Mouse (Mus musculus) heart, embryonic 13.5 days (tissue): ENCODE results near the gene Mslnl. TPM values are rescaled to one million over a fixed set of nuclear protein-coding genes. Genes with fewer than 3 reads are reported as not detected.
A peak's percentile ranks its signal among the peaks of the same experiment; 100 is the strongest.

Experiments
- ATAC-seq: fragments of 200-750 bp; cut with Nextera tagmentation; 2 replicates; pipeline ENCODE4 v1.8.0; 2017; ENCODE audit warnings: moderate TSS enrichment; ENCODE audit not compliant: insufficient number of reproducible peaks, low FRiP score, low TSS enrichment; ENCODE audit errors: extremely low read depth
- H3K27ac ChIP-seq: fragments of 300-500 bp; sonication (generic); replicated peaks from 2 replicates; pipeline ENCODE4 v1.5.1; 2015; ENCODE audit warnings: moderate library complexity, mild to moderate bottlenecking, inconsistent platforms
- H3K27me3 ChIP-seq: fragments of 300-500 bp; sonication (generic); replicated peaks from 2 replicates; pipeline ENCODE4 v1.6.1; 2015; ENCODE audit warnings: mild to moderate bottlenecking, inconsistent platforms
- H3K36me3 ChIP-seq: fragments of 300-500 bp; sonication (generic); 2 replicates; pipeline ENCODE4 v1.6.1; 2015; ENCODE audit warnings: mild to moderate bottlenecking, inconsistent platforms
- H3K4me1 ChIP-seq: fragments of 300-500 bp; sonication (generic); 2 replicates; pipeline ENCODE4 v1.6.1; 2015; ENCODE audit warnings: inconsistent platforms
- H3K4me2 ChIP-seq: fragments of 300-500 bp; sonication (generic); 2 replicates; pipeline ENCODE4 v1.6.1; 2015; ENCODE audit warnings: inconsistent platforms, mild to moderate bottlenecking, moderate library complexity
- H3K4me3 ChIP-seq: fragments of 300-500 bp; sonication (generic); 2 replicates; pipeline ENCODE4 v1.5.1; 2015; ENCODE audit warnings: moderate library complexity, mild to moderate bottlenecking, inconsistent platforms
- H3K9ac ChIP-seq: fragments of 300-500 bp; sonication (generic); 2 replicates; pipeline ENCODE4 v1.6.1; 2015; ENCODE audit warnings: inconsistent platforms, mild to moderate bottlenecking, moderate library complexity
- H3K9me3 ChIP-seq: fragments of 300-500 bp; sonication (generic); 2 replicates; pipeline ENCODE4 v1.6.1; 2016; ENCODE audit warnings: inconsistent platforms
- WGBS: fragments of 180-500 bp; shearing (Covaris S2); methylation state at CpG from one replicate; pipeline ENCODE4 v1.1.7; 2015; ENCODE audit warnings: mixed read lengths; 5-methylcytosine and 5-hydroxymethylcytosine counted together
- polyA plus RNA-seq: library from polyadenylated mRNA; unstranded; fragments of >200 nt; fragmentation: Nextera tagmentation; extraction: Ambion mirVana; gene quantifications from 2 replicates; pipeline ENCODE4 v1.2.1, GENCODE M21; 2015

The Mslnl gene
- polyA plus RNA-seq, 1 experiment from 2014 or later = not detected

DNA sequence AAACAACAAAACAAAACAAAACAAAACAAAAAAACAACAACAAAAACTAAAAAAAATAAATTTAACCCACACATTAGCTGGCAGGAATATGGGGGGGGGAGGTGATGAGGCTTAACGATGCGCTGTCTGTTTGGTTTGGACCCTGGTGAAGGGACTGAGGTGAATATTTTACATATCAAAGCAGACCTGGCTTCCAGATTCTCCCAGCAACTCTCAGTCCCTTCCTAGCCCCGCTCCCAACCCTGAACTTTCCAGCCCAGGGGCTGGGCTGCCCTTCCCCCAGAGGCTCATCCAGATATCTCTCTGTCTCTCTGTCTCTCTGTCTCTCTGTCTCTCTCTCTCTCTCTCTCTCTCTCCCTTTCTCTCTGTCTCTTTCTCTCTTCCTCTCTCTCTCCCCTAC lies 26.7 kb downstream of the Mslnl start:
- Histone ChIP-seq H3K27me3 (peaks cover 36% of the 10 kb centered on the region), H3K4me1 (no peaks in the 10 kb centered on the region), H3K9ac (no peak overlapping the region), H3K36me3 (no peaks in the 10 kb centered on the region), H3K4me2 (no peak overlapping the region), H3K4me3 (no peak overlapping the region), H3K27ac (no peak overlapping the region), H3K9me3 (no peaks in the 10 kb centered on the region)
- WGBS = 33% methylated on average over 3 of the region's 3 CpGs
- no peak for ATAC-seq

DNA sequence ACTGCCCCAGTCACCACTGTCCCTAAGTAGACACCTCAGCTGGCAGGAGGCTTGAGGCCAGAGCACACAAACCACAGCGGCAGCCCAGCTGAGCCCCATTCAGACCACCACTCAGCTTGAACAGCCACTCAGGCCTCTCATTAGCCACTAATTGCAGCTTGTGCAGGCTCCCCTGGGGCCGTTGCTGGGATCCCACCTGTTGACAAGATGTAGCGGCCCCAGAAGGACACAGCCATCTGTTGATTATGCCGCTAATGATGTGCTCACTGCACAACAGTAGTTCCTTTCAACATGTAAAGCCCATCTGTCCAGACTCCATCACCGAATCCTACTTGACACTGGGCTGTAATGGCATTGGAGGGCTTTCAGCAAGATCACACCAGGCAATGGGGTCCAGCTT lies 30.0 kb downstream of the Mslnl start:
- Histone ChIP-seq H3K4me3 (no peak overlapping the region), H3K27me3 (peaks cover 39% of the 10 kb centered on the region), H3K9ac (no peak overlapping the region), H3K36me3 (no peaks in the 10 kb centered on the region), H3K27ac (no peak overlapping the region), H3K4me2 (no peak overlapping the region), H3K9me3 (no peaks in the 10 kb centered on the region), H3K4me1 (no peaks in the 10 kb centered on the region)
- no peak for ATAC-seq
- WGBS = 55% methylated on average over 5 of the region's 5 CpGs

DNA sequence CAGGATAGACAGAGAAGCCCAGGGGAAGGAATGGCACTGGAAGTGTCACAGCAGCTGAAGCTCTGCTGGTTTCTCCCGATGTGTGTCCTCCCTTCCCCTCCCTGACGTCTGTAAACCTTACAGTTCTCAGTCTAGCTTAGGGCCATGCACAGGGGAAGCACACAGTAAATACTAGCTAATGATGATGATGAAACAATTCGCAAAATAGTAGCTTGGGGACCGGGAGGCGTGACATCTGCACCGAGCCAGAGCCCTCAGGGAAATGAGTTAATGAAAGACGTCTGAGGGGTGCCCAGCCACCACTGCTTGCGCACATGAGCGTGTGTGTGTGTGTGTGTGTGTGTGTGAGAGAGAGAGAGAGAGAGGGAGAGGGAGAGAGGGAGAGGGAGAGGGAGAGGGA lies 33.5 kb downstream of the Mslnl start:
- Histone ChIP-seq H3K4me2 (no peak overlapping the region), H3K9me3 (no peaks in the 10 kb centered on the region), H3K36me3 (no peaks in the 10 kb centered on the region), H3K27ac (no peak overlapping the region), H3K4me1 (peaks cover 7% of the 10 kb centered on the region), H3K9ac (no peak overlapping the region), H3K4me3 (no peak overlapping the region), H3K27me3 (peaks cover 39% of the 10 kb centered on the region)
- 47% methylated on average over 9 of the region's 9 CpGs for WGBS
- ATAC-seq = no peak

DNA sequence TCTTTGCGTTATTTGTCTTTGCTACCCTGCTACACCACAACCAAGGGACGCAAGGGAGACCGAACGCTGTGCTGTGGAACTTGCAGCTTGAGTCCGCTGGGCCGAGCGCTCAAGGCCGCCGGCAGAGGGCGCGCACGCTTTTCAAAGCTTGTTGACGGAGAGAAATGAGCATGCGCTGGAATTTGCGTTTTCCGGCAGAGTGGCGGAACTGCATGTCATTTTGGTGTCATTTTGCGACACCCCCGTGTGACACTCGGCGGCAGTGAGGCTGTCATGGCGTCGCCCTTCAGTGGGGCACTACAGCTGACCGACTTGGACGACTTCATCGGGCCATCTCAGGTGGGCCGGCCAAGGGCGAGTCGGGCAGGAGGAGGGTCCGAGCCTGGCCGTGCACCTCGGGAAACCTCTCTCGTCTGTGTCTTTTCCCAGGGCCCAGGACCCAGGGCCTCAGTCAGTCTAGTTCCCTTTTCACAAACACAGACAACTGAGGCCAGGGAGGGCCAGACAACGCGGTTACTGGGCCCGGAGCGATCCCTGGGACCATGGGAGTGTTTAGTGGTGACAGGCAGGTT lies 37.8 kb downstream of the Mslnl start, which contains the start of gene Narfl:
Gene Narfl, plus strand, starts transcription at position 228 of the 572 bp plus-strand sequence.
- Histone ChIP-seq H3K4me2 (peak within 1 kb of the TSS; percentile 90), H3K9me3 (no peaks in the 10 kb centered on the region), H3K27ac (peak within 1 kb of the TSS; percentile 55; the same call in 1 of the 2 replicates), H3K36me3 (peaks cover 22% of the 10 kb centered on the region), H3K9ac (peak within 1 kb of the TSS; percentile 97), H3K4me1 (peaks cover 15% of the 10 kb centered on the region), H3K27me3 (peaks cover 14% of the 10 kb centered on the region), H3K4me3 (peak within 1 kb of the TSS; percentile 91)
- ATAC-seq = peak; percentile 77
- under 1% methylated on average over 37 of the region's 37 CpGs for WGBS

DNA sequence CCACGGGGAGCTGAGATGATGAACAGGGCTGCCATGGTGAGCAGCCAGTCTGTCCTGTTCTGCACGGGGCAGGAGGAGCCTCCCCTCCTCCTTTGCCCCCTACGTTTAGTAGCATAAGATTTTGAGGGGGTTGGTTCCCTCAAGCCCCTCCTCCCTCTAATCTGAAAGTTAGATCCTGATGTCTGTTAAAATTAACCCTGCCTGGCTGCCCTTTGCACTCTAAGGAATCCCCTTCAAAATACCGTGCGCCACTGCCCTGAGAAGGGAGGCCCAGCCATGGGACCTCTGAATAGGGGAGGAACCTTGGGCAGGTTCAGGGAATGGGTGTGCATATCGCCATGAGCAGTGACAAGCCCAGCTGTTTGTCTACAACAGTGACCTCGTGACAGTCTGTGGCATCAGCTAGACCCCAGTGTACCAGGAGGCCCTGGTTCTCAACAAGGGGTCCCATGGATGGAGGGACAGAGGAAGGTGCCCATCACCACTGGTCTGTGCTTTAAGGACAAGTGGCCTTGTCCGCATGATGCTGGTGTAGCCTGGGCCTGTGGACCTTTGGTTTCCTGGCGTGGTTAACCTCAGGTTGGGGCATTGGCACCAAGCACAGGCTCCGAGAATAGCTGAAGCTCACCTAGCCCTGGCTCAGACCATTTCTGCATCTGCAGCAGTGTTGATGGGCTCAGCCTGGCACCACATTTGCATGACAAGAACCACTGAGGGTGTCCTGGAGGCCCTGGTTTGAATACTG lies 39.6 kb downstream of the Mslnl start:
- Histone ChIP-seq H3K4me3 (no peak overlapping the region), H3K9me3 (no peaks in the 10 kb centered on the region), H3K27ac (no peak overlapping the region), H3K4me2 (no peak overlapping the region), H3K27me3 (no peaks in the 10 kb centered on the region; the same call in 1 of the 2 replicates), H3K36me3 (peaks cover 40% of the 10 kb centered on the region), H3K4me1 (peaks cover 15% of the 10 kb centered on the region), H3K9ac (no peak overlapping the region)
- WGBS = 78% methylated on average over 10 of the region's 10 CpGs
- ATAC-seq = no peak

DNA sequence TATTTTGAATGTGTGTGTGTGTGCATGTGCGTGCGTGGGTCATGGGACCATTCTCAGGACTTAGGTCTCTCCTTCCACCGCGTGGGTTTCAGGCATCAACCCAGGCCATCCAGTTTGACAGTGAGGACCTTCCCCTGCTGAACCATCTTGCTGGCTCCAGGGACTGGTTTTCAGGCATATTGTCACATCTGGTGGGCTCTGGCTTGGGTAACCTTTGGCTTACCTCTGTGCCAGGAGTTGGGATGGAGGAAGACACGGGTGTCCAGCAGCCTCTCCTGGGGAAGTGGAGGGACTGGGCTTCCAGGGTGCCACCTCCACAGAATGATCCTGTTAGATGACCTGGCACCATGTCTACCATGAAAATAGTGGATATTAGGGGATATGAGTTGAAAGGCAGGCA lies 42.1 kb downstream of the Mslnl start:
- no peak overlapping the region for H3K4me2 ChIP-seq
- peaks cover 65% of the 10 kb centered on the region for H3K36me3 ChIP-seq
- no peak overlapping the region for H3K4me3 ChIP-seq
- peaks cover 19% of the 10 kb centered on the region for H3K4me1 ChIP-seq
- no peaks in the 10 kb centered on the region for H3K9me3 ChIP-seq
- H3K27ac ChIP-seq = no peak overlapping the region
- no peak for ATAC-seq
- WGBS = 91% methylated on average over 5 of the region's 5 CpGs
- H3K27me3 ChIP-seq = no peaks in the 10 kb centered on the region
- H3K9ac ChIP-seq = no peak overlapping the region

DNA sequence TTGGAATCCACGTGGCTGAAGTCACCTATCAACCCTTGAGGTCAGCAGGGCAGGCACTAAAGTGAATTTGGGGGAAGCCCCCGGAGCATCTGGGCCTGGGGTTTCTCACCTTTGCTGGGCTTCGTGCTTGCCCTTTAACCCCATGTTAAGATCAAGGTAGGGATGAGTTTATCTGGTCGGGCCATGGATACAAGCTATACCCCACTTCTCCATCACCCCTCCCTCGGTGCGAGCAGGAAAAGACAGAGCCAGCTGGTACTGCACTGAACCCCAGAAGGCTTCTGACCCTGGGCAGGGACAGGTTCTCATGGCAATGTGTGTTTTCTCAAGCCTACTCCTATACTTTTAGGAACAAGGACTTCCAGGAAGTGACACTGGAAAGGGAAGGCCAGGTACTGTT lies 45.5 kb downstream of the Mslnl start:
- Histone ChIP-seq H3K36me3 (peaks cover 75% of the 10 kb centered on the region), H3K27me3 (no peaks in the 10 kb centered on the region), H3K4me2 (no peak overlapping the region), H3K9ac (no peak overlapping the region), H3K4me1 (peaks cover 31% of the 10 kb centered on the region), H3K27ac (no peak overlapping the region), H3K4me3 (no peak overlapping the region), H3K9me3 (no peaks in the 10 kb centered on the region)
- no peak for ATAC-seq
- 75% methylated on average over 6 of the region's 6 CpGs for WGBS

DNA sequence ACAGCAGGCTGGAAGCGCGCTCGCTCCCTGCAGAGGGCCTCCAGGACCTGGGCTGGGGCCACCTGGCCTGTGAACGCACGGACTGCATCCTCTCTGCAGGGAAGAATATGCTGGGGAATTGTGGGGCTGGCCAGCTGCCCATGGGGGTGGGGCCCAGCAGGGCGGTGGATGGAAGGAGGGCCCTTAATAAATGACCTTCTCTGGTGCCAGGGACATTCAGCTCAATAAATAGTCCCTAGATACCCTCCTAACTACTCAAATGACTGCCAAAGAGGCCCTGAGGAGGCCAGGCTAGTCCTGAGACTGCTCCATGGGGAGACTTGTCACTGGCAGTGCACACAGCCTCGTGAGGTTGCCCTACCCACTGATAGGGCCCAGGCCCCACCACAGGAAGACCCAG lies 47.2 kb downstream of the Mslnl start:
- peak overlapping the region; percentile 90 for H3K9ac ChIP-seq
- H3K27me3 ChIP-seq = no peaks in the 10 kb centered on the region
- peak overlapping the region; percentile 21 for H3K27ac ChIP-seq
- 66% methylated on average over 7 of the region's 7 CpGs for WGBS
- no peaks in the 10 kb centered on the region for H3K9me3 ChIP-seq
- no peak overlapping the region for H3K4me2 ChIP-seq
- no peak overlapping the region for H3K4me3 ChIP-seq
- H3K4me1 ChIP-seq = peaks cover 31% of the 10 kb centered on the region
- peaks cover 72% of the 10 kb centered on the region for H3K36me3 ChIP-seq
- ATAC-seq = no peak

DNA sequence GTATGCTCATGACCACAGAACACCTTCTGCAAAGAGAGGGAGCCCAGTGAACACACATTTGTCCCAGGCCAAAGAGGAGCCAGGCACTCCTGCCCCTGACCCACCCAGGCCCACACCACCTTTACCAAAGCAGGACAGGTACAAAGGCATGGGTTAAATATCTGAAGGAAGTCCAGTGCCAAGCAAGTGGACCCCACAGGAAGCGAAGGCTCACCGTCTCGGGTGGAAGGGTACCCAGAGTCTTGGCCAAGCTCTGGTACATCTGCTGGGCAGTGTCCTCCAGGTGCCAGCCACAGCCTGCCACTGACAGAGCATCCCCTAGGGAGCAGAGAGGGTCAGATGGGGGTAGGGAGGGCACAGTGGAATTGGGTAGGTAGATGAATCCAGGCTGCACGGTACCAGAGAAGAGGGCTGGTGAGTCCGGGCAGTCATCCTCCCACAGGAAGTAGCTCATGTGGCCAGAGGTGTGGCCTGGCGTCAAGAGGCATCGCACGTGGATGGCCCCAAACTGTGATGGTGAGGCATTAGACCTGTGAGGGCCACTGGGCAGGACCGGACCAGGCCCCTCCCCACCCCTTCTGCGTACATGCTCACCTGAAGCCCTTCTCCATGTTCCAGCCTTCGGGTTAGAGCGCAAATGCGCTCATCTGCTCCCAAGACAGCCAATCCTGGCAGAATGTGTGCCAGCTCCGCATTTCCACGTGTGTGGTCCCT lies 48.2 kb downstream of the Mslnl start:
- peaks cover 69% of the 10 kb centered on the region for H3K36me3 ChIP-seq
- no peak for ATAC-seq
- H3K27me3 ChIP-seq = no peaks in the 10 kb centered on the region
- no peaks in the 10 kb centered on the region for H3K9me3 ChIP-seq
- H3K4me1 ChIP-seq = peaks cover 31% of the 10 kb centered on the region
- H3K4me3 ChIP-seq = peak overlapping the region; percentile 79
- peak overlapping the region; percentile 90 for H3K9ac ChIP-seq
- peak overlapping the region; percentile 94 for H3K4me2 ChIP-seq
- no peak overlapping the region for H3K27ac ChIP-seq
- WGBS = 82% methylated on average over 15 of the region's 15 CpGs

DNA sequence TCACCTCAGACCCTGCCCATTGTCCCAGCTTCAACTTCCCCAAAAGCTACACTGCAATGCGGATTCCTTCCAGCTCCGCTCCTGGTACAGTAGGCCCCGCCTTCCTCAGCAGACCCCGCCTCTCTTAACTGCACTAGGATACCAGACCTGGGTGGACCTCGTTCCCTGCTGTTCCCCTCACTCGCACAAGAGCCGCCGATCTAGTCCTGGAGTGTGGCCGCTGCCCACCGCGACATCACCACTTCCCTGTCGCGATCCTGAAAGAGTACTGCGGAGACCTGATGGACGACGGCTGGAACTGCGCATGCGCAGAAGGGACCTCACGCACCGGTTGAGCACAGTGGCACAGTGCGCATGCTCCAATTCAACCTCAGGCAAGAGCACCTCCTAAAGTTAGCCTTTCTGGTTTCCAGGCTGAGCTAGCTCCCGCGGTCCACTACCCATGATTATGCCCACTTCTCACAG lies 49.5 kb downstream of the Mslnl start, which contains the start of gene Haghl:
Gene Haghl, minus strand, starts transcription at position 393 of the 465 bp plus-strand sequence.
- under 1% methylated on average over 23 of the region's 23 CpGs for whole genome bisulfite sequencing

DNA sequence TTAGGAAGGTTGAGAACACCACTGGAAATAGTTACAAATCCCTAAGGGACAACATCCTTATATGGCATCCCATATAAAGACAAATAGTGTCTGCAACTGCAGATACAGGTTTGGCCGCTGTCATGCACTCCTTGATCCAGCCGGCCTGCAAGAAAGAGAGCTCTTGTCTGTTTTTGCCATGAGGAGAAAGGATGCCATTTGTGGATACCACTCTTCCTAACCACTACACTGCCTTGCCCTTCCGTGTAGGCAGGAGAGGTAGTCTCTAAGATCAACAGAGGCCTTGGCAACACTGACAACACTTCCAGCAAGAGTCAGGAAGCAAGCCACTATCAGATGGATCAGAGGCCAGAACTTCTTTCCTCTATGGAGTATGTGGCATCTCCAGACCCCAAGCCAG lies 50.4 kb downstream of the Mslnl start, which contains the start of gene Ccdc78:
Gene Ccdc78, plus strand, starts transcription at position 301 of the 400 bp plus-strand sequence.
- peak within 1 kb of the TSS; percentile 94 for H3K4me2 ChIP-seq
- H3K27ac ChIP-seq = peak within 1 kb of the TSS; percentile 93
- peaks cover 62% of the 10 kb centered on the region for H3K36me3 ChIP-seq
- peak within 1 kb of the TSS; percentile 79 for H3K4me3 ChIP-seq
- ATAC-seq = no peak
- no peaks in the 10 kb centered on the region for H3K9me3 ChIP-seq
- no peaks in the 10 kb centered on the region for H3K27me3 ChIP-seq
- peak within 1 kb of the TSS; percentile 90 for H3K9ac ChIP-seq
- 65% methylated on average over 3 of the region's 3 CpGs for WGBS
- peaks cover 39% of the 10 kb centered on the region for H3K4me1 ChIP-seq

More for the DNA sequence above, 49.5 kb downstream of the Mslnl start, which contains the start of gene Haghl:
- ATAC-seq = peak; percentile 71
- Histone ChIP-seq H3K36me3 (peaks cover 68% of the 10 kb centered on the region), H3K4me1 (peaks cover 31% of the 10 kb centered on the region), H3K4me2 (peak within 1 kb of the TSS; percentile 94), H3K27me3 (no peaks in the 10 kb centered on the region), H3K9ac (peak within 1 kb of the TSS; percentile 90), H3K4me3 (peak within 1 kb of the TSS; percentile 79), H3K9me3 (no peaks in the 10 kb centered on the region), H3K27ac (peak within 1 kb of the TSS; percentile 93)
